ENCODE assay signal across 21 mouse cellular contexts in genomic region chr9:40301475-40301874, GRCm38 (mm10). TPM values are rescaled to one million over a fixed set of nuclear protein-coding genes. Genes with fewer than 3 reads are reported as not detected.
"Had no signal": no experiment of that assay in that cellular context is flagged by ENCODE, and none has a peak within 500 bp of the region (broad histone marks: within the 10 kb centered on the region; RNA-seq: fewer than 3 reads in every experiment).

No protein-coding gene starts in this region.

- ATAC-seq: liver, embryonic 12.5 days; midbrain, embryonic 13.5 days; midbrain, embryonic 16.5 days had no signal

- H3K27me3 ChIP-seq: limb, embryonic 13.5 days; liver, embryonic 12.5 days; liver, embryonic 15.5 days; lung, embryonic 15.5 days; megakaryocyte, embryonic 14.5 days; midbrain, embryonic 13.5 days; stomach, embryonic 15.5 days had no signal

- H3K36me3 ChIP-seq: stomach, embryonic 15.5 days had no signal

- H3K4me1 ChIP-seq: limb, embryonic 10.5 days; limb, embryonic 13.5 days; liver, embryonic 12.5 days; liver, embryonic 15.5 days; lung, embryonic 15.5 days; megakaryocyte, embryonic 14.5 days; midbrain, embryonic 10.5 days; midbrain, embryonic 13.5 days; stomach, embryonic 15.5 days had no signal

- DNase-seq: kidney, adult 2 months; kidney, postnatal 25 days; liver; lung, adult 18-20 months; lung, postnatal 10 days; lung, postnatal 36 days; right cerebral cortex, postnatal 14 days; spleen, adult 18-20 months; thymus, postnatal 25 days had no signal

- H3K4me3 ChIP-seq: limb, embryonic 10.5 days; limb, embryonic 13.5 days; liver, embryonic 12.5 days; liver, embryonic 15.5 days; lung, embryonic 15.5 days; megakaryocyte, embryonic 14.5 days; midbrain, embryonic 10.5 days; midbrain, embryonic 13.5 days; stomach, embryonic 15.5 days had no signal

- H3K9ac ChIP-seq: limb, embryonic 13.5 days; liver, embryonic 12.5 days; liver, embryonic 15.5 days; lung, embryonic 15.5 days; midbrain, embryonic 13.5 days; stomach, embryonic 15.5 days had no signal

- H3K27ac ChIP-seq: kidney, postnatal 0 days; limb, embryonic 10.5 days; limb, embryonic 13.5 days; liver, embryonic 12.5 days; liver, embryonic 15.5 days; lung, embryonic 15.5 days; midbrain, embryonic 10.5 days; midbrain, embryonic 13.5 days; stomach, embryonic 15.5 days had no signal

- H3K4me2 ChIP-seq: limb, embryonic 13.5 days; liver, embryonic 12.5 days; liver, embryonic 15.5 days; lung, embryonic 15.5 days; midbrain, embryonic 13.5 days; stomach, embryonic 15.5 days had no signal

- H3K9me3 ChIP-seq: limb, embryonic 10.5 days; limb, embryonic 13.5 days; liver, embryonic 12.5 days; liver, embryonic 15.5 days; lung, embryonic 15.5 days; megakaryocyte, embryonic 14.5 days; midbrain, embryonic 10.5 days; midbrain, embryonic 13.5 days; stomach, embryonic 15.5 days had no signal

RNA-seq across cellular contexts. Expression of gene Scn3b, which starts 32.5 kb away (rescaled TPM):
- total RNA-seq: monocyte, adult 5-6 weeks had no signal
